Mouse (Mus musculus): ENCODE measurements around the gene Olfr124. TPM values are rescaled to one million over a fixed set of nuclear protein-coding genes. Genes with fewer than 3 reads are reported as not detected.

Olfr124 gene
- not detected for polyA plus RNA-seq (2014; fragmentation: Illumina TruSeq; extraction: RNeasy Lipid Tissue Mini Kit (QIAGEN cat#74804))

DNA sequence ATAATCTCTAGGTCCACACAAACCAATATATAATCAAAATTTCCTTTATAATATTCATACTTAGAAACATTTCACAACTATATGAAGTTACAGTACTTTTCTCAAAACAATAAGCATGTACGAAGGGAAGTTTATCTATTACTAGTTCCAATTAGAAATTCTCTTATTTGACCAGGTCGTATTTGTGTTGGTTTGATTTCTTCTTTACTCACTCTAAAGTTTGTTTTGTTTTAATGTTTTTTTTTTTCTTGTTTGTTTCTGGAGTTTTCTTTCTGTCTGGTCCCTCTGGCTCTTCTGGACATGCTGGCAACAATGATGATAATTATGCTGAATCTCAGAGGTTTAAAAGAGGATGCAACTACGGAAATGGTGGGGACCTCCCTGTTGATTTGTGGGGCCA, at the start of gene Olfr124:
TSS of gene Olfr124 (plus strand) at position 301 of the 400 bp plus-strand sequence.

DNA sequence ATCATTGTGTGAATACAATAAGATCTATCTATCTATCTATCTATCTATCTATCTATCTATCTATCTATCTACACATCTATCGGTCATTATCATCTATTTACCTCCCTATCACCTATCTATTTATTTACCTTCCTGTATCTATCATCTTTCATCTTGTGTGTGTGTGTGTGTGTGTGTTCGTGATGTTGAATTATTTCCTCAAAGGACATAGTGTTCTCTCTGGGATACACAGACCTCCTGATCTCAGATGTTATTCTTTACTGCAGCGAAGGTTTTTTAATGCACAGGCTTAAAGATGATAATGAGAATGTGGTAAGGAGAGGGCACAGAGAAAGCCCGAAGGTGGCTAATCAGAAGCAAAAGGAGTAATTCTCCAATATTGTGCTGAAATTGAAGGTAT, 31.4 kb upstream of the Olfr124 start, which contains the start of gene Olfr122:
TSS of gene Olfr122 (plus strand) at position 301 of the 400 bp plus-strand sequence.

DNA sequence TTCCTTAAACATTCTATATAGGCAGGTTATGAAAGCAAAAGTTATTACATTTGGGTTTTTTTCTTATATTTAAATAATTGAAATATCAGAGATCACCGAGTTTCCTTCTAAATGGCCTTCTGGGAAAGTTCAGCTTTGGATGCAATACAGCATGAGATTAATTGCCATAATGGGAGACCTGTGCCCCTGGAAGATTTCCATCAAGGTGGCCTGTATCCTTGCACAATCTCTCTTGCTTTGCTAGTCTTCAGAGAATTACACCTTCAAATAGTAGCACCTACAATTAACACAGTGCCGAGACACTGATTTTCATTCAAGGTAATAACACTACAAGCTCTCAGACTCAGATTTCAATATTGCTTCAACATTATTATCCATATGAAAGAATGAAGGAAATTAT, 6.5 kb upstream of the Olfr124 start, which contains the start of gene Olfr123:
TSS of gene Olfr123 (plus strand) at position 301 of the 400 bp plus-strand sequence.

DNA sequence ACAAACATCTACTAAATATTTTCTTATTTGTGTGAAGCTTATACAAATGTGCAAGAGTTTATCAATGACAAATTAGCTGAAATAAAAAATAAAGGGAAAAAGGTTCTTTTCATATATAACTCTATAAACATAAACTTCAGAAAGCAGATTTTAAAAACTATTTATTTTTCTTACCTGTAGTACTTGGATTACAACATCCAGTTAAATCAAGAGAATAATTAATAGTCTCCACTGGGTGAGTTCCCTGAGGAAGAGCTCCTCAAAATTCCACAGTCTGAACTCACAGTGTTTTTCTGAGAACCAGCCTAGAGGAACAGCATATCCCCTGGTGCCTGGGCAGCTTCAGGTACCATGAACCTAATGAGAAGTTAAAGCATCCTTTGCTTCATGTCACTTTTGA, 33.0 kb downstream of the Olfr124 start, which contains the start of gene Olfr125:
TSS of gene Olfr125 (plus strand) at position 301 of the 400 bp plus-strand sequence.

DNA sequence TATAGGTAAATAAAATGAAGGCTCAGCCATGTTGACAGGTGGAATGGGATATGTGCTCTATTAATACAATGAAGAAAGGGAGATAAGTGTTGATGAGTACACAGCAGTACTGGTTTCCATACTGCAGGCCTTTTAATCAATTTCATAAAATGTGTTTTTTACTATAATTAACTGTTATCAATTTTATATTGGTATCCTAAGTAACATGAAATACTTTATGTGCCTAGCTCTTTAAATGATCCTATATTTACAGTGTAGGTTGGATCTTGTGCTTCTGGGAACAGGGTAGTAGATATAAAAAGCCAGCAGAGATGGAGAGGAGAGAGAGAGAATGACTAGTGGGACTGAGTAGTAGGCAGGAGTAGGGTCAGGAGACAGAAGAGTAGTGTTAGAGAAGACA, 47.5 kb downstream of the Olfr124 start, which contains the start of gene Olfr126:
TSS of gene Olfr126 (plus strand) at position 301 of the 400 bp plus-strand sequence.

Other genes with a start within 250 kb of the Olfr124 start
- not detected for gene Olfr112, start 230.4 kb upstream of the Olfr124 start, polyA plus RNA-seq (2014; fragmentation: Illumina TruSeq; extraction: RNeasy Lipid Tissue Mini Kit (QIAGEN cat#74804))
- not detected for gene Olfr113, start 222.2 kb upstream of the Olfr124 start, polyA plus RNA-seq (2014; fragmentation: Illumina TruSeq; extraction: RNeasy Lipid Tissue Mini Kit (QIAGEN cat#74804))
- gene Olfr114, start 207.1 kb upstream of the Olfr124 start, polyA plus RNA-seq (2014; fragmentation: Illumina TruSeq; extraction: RNeasy Lipid Tissue Mini Kit (QIAGEN cat#74804)) = not detected
- gene Olfr115, start 172.8 kb upstream of the Olfr124 start, polyA plus RNA-seq (2014; fragmentation: Illumina TruSeq; extraction: RNeasy Lipid Tissue Mini Kit (QIAGEN cat#74804)) = not detected
- not detected for gene Olfr116, start 172.7 kb upstream of the Olfr124 start, polyA plus RNA-seq (2014; fragmentation: Illumina TruSeq; extraction: RNeasy Lipid Tissue Mini Kit (QIAGEN cat#74804))
- not detected for gene Olfr117, start 136.1 kb upstream of the Olfr124 start, polyA plus RNA-seq (2014; fragmentation: Illumina TruSeq; extraction: RNeasy Lipid Tissue Mini Kit (QIAGEN cat#74804))
- not detected for gene Olfr118, start 132.9 kb upstream of the Olfr124 start, polyA plus RNA-seq (2014; fragmentation: Illumina TruSeq; extraction: RNeasy Lipid Tissue Mini Kit (QIAGEN cat#74804))
- gene Olfr119, start 103.3 kb upstream of the Olfr124 start, polyA plus RNA-seq (2014; fragmentation: Illumina TruSeq; extraction: RNeasy Lipid Tissue Mini Kit (QIAGEN cat#74804)) = not detected
- gene Olfr120, start 78.1 kb upstream of the Olfr124 start, polyA plus RNA-seq (2014; fragmentation: Illumina TruSeq; extraction: RNeasy Lipid Tissue Mini Kit (QIAGEN cat#74804)) = not detected
- gene Olfr121, start 51.0 kb upstream of the Olfr124 start, polyA plus RNA-seq (2014; fragmentation: Illumina TruSeq; extraction: RNeasy Lipid Tissue Mini Kit (QIAGEN cat#74804)) = not detected
- not detected for gene Olfr122, start 31.3 kb upstream of the Olfr124 start, polyA plus RNA-seq (2014; fragmentation: Illumina TruSeq; extraction: RNeasy Lipid Tissue Mini Kit (QIAGEN cat#74804))
- gene Olfr123, start 6.4 kb upstream of the Olfr124 start, polyA plus RNA-seq (2014; fragmentation: Illumina TruSeq; extraction: RNeasy Lipid Tissue Mini Kit (QIAGEN cat#74804)) = not detected
- gene Olfr125, start 33.1 kb downstream of the Olfr124 start, polyA plus RNA-seq (2014; fragmentation: Illumina TruSeq; extraction: RNeasy Lipid Tissue Mini Kit (QIAGEN cat#74804)) = not detected
- not detected for gene Olfr126, start 47.6 kb downstream of the Olfr124 start, polyA plus RNA-seq (2014; fragmentation: Illumina TruSeq; extraction: RNeasy Lipid Tissue Mini Kit (QIAGEN cat#74804))
- gene Olfr127, start 100.5 kb downstream of the Olfr124 start, polyA plus RNA-seq (2014; fragmentation: Illumina TruSeq; extraction: RNeasy Lipid Tissue Mini Kit (QIAGEN cat#74804)) = not detected
- not detected for gene Olfr128, start 120.7 kb downstream of the Olfr124 start, polyA plus RNA-seq (2014; fragmentation: Illumina TruSeq; extraction: RNeasy Lipid Tissue Mini Kit (QIAGEN cat#74804))
- gene Olfr761, start 153.2 kb downstream of the Olfr124 start, polyA plus RNA-seq (2014; fragmentation: Illumina TruSeq; extraction: RNeasy Lipid Tissue Mini Kit (QIAGEN cat#74804)) = not detected